Mouse (Mus musculus) intestine, embryonic 16.5 days (tissue): ENCODE measurements around the gene Dnajb4. TPM values are rescaled to one million over a fixed set of nuclear protein-coding genes. Genes with fewer than 3 reads are reported as not detected.
A peak's percentile ranks its signal among the peaks of the same experiment; 100 is the strongest.
"Not testable (repeated sequence)": the region's sequence is repeated elsewhere in the genome, so short reads cannot be mapped to it uniquely, and the experiment has no call there.

ENCODE experiments used
- ATAC-seq: fragments of 200-750 bp; cut with Nextera tagmentation; 2 replicates; pipeline ENCODE4 v1.8.0; 2017; ENCODE audit warnings: moderate TSS enrichment, moderate library complexity
- H3K27ac ChIP-seq: fragments of 300-500 bp; sonication (generic); 2 replicates; pipeline ENCODE4 v1.5.1; 2014; ENCODE audit warnings: mild to moderate bottlenecking, low read length
- H3K27me3 ChIP-seq: fragments of 300-500 bp; sonication (generic); replicated peaks from 2 replicates; pipeline ENCODE4 v1.6.1; 2014; ENCODE audit warnings: low read length, control low read depth, mixed read lengths; ENCODE audit not compliant: control insufficient read depth, insufficient read depth
- H3K36me3 ChIP-seq: fragments of 300-500 bp; sonication (generic); 2 replicates; pipeline ENCODE4 v1.6.1; 2014; ENCODE audit warnings: low read length, control low read depth; ENCODE audit not compliant: control insufficient read depth, insufficient read depth
- H3K4me1 ChIP-seq: fragments of 300-500 bp; sonication (generic); 2 replicates; pipeline ENCODE4 v1.6.1; 2014; ENCODE audit warnings: low read length, control low read depth, mixed read lengths; ENCODE audit not compliant: control insufficient read depth, insufficient read depth
- H3K4me2 ChIP-seq: fragments of 300-500 bp; sonication (generic); 2 replicates; pipeline ENCODE4 v1.6.1; 2014; ENCODE audit warnings: low read depth, low read length, control low read depth
- H3K4me3 ChIP-seq: fragments of 300-500 bp; sonication (generic); 2 replicates; pipeline ENCODE4 v1.5.1; 2014; ENCODE audit warnings: mild to moderate bottlenecking, low read length
- H3K9ac ChIP-seq: fragments of 300-500 bp; sonication (generic); 2 replicates; pipeline ENCODE4 v1.6.1; 2014; ENCODE audit warnings: low read depth, low read length
- H3K9me3 ChIP-seq: fragments of 300-500 bp; sonication (generic); 2 replicates; pipeline ENCODE4 v1.6.1; 2016; ENCODE audit warnings: low read length, control low read depth; ENCODE audit not compliant: control insufficient read depth
- WGBS: fragments of 180-500 bp; shearing (Covaris S2); extraction: QIAGEN DNeasy Blood & Tissue Kit; methylation state at CpG from one replicate; pipeline ENCODE4 v1.1.7; 2014; 5-methylcytosine and 5-hydroxymethylcytosine counted together
- polyA plus RNA-seq: library from polyadenylated mRNA; unstranded; fragments of >200 nt; fragmentation: Nextera tagmentation; extraction: Ambion mirVana; gene quantifications from 2 replicates; pipeline ENCODE4 v1.2.1, GENCODE M21; 2015

Dnajb4 gene
- polyA plus RNA-seq, 1 experiment from 2014 or later: 23.2 TPM

- WGBS: 53% methylated on average over 7 of the region's 7 CpGs
- H3K4me1 ChIP-seq: peaks cover 48% of the 10 kb centered on the region
Measured at GRCm38 (mm10) chr3:152149449-152149848, 60.7 kb downstream of the Dnajb4 start.

DNA sequence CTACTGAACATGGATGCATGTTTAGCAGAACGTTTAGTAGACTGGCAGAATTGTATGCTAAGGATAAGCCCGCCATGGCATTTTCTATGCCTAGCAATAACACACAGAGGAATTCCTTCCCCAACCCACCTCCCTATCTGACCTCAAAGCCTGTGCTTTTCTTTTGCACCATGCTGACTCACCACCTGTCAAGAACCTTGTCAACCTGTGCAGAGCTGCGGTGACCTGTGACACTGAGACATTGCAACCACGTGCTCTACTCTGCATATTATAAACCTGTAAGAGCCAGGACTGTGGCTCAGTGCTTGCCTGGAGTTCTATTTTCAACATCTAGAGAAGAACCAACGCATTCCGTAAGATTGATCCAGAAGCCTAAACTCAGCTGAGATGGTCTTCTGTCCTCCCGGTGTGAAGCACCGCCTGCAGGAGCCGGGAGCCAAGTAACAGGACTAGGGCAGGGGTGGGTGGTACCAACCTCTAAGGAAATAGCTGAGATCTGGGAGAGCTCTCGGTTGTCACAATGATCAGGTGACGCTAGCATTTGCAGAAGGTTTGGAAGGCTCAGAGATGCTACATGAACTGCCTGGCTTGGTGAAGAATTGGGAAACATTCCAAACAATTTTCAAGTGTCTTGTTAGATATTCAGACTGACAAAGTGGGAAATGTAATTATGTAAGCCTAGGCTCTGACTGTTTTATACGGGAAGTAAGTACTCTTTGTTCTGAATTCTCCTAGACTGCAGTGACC lies 62.8 kb downstream of the Dnajb4 start:
- peak; percentile 26; the same call in 1 of the 2 replicates for ATAC-seq

More at GRCm38 (mm10) chr3:152149449-152149848, 60.7 kb downstream of the Dnajb4 start:
- Histone ChIP-seq H3K9ac (no peak overlapping the region; the same call in 1 of the 2 replicates), H3K4me2 (peak overlapping the region; percentile 27), H3K27ac (peak overlapping the region; percentile 46), H3K27me3 (no peaks in the 10 kb centered on the region), H3K36me3 (no peaks in the 10 kb centered on the region), H3K4me3 (no peak overlapping the region), H3K9me3 (no peaks in the 10 kb centered on the region)
- ATAC-seq: no peak

GRCm38 (mm10) chr3:152145186-152145585 lies 64.9 kb downstream of the Dnajb4 start:
- peak; percentile 32; the same call in 1 of the 2 replicates for ATAC-seq
- H3K27me3 ChIP-seq: no peaks in the 10 kb centered on the region

More for the DNA sequence above, 62.8 kb downstream of the Dnajb4 start:
- Histone ChIP-seq H3K4me3 (no peak overlapping the region), H3K4me1 (peaks cover 36% of the 10 kb centered on the region), H3K4me2 (no peak overlapping the region), H3K27me3 (no peaks in the 10 kb centered on the region), H3K27ac (no peak overlapping the region), H3K9me3 (no peaks in the 10 kb centered on the region), H3K9ac (no peak overlapping the region), H3K36me3 (no peaks in the 10 kb centered on the region)
- WGBS: 63% methylated on average over 12 of the region's 12 CpGs

GRCm38 (mm10) chr3:152142989-152143695 lies 67.0 kb downstream of the Dnajb4 start:
- ATAC-seq: 0 out of 2 replicates have a peak, but pooled peaks have one; percentile 43
- Histone ChIP-seq H3K36me3 (no peaks in the 10 kb centered on the region), H3K9ac (no peak overlapping the region), H3K4me2 (no peak overlapping the region), H3K27me3 (no peaks in the 10 kb centered on the region), H3K4me3 (no peak overlapping the region), H3K4me1 (peaks cover 15% of the 10 kb centered on the region), H3K9me3 (no peaks in the 10 kb centered on the region), H3K27ac (no peak overlapping the region)
- whole genome bisulfite sequencing: 46% methylated on average over 6 of the region's 6 CpGs

More at GRCm38 (mm10) chr3:152145186-152145585, 64.9 kb downstream of the Dnajb4 start:
- 59% methylated on average over 2 of the region's 2 CpGs for WGBS
- H3K9me3 ChIP-seq: no peaks in the 10 kb centered on the region
- peaks cover 25% of the 10 kb centered on the region for H3K4me1 ChIP-seq
- no peak overlapping the region for H3K4me3 ChIP-seq
- no peaks in the 10 kb centered on the region for H3K36me3 ChIP-seq
- H3K9ac ChIP-seq: no peak overlapping the region
- H3K4me2 ChIP-seq: no peak overlapping the region
- H3K27ac ChIP-seq: peak overlapping the region; percentile 14; the same call in 1 of the 2 replicates

DNA sequence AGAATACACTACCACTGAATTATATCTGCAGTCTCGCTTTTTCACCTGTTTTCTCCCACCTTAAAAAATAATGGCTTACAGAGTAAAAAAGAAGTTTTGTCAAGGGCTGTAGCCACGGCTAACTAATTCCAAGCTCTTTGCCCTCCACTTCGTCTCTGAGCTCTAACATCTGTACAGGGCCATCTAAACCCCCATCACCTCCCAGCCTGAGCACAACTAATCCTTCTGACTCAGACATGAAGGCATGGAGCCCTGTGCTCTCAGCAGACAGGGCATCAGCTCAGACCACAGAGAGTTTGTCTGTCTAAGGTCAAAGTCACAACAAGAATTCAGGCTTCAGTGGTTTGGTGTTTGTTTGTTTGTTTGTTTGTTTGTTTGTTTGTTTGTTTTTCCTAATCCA lies 68.0 kb downstream of the Dnajb4 start:
- no peaks in the 10 kb centered on the region for H3K9me3 ChIP-seq
- no peak overlapping the region for H3K4me2 ChIP-seq
- H3K4me1 ChIP-seq: peaks cover 7% of the 10 kb centered on the region
- no peak overlapping the region for H3K9ac ChIP-seq
- no peaks in the 10 kb centered on the region for H3K27me3 ChIP-seq
- no peak overlapping the region for H3K27ac ChIP-seq
- H3K4me3 ChIP-seq: no peak overlapping the region
- no peak for ATAC-seq
- 73% methylated on average over 3 of the region's 3 CpGs for WGBS
- no peaks in the 10 kb centered on the region for H3K36me3 ChIP-seq

- H3K4me3 ChIP-seq, H3K9me3 ChIP-seq, H3K27me3 ChIP-seq, ATAC-seq, H3K27ac ChIP-seq, H3K9ac ChIP-seq, H3K36me3 ChIP-seq, H3K4me2 ChIP-seq, H3K4me1 ChIP-seq: not testable (repeated sequence)
- WGBS: 91% methylated on average over 3 of the region's 3 CpGs
Measured at GRCm38 (mm10) chr3:152139308-152139707, 70.8 kb downstream of the Dnajb4 start.

DNA sequence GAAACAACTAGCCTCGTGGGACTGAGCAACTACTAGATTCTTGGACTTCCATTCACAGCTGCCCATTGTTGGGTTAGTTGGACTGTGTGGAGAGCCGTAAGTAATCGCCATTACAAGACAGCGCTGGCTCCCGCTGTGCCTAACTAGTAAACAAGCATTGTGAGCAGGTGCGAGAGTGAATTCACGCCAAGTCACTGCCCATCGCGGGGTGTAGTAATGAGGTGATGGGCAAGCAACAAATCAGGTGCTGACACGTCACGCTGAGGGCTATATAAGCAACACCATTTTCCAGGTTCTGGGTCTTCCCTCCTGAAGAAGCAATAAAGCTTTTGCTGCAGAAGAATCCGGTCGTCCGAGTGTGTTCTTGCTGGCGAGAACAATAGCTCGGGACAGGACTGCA lies 74.0 kb downstream of the Dnajb4 start:
- WGBS: 90% methylated on average over 16 of the region's 16 CpGs
- H3K27me3 ChIP-seq, H3K4me2 ChIP-seq, H3K4me1 ChIP-seq, H3K9me3 ChIP-seq, ATAC-seq, H3K9ac ChIP-seq, H3K27ac ChIP-seq, H3K36me3 ChIP-seq, H3K4me3 ChIP-seq: not testable (repeated sequence)

DNA sequence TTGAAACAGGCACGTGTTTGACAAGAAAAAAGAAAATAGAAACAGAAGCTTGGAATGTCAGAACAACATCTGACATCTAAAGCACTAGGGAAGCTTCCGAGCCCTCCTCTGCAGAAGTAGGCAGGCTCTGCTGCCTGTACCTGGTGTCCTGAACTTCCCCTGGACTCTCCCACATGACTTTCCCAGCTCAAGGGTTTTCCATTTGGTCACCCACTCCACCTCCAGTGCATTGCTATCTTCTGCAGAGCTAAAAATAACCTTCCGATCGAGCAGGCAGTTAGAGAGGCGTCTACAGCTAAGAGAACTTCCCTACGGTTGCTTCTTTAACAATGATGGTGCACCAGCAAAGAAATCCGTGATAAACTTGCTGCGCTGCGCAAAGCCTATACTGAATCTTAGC lies 76.5 kb downstream of the Dnajb4 start:
- Histone ChIP-seq H3K27me3 (no peaks in the 10 kb centered on the region), H3K36me3 (no peaks in the 10 kb centered on the region), H3K4me1 (0 out of 2 replicates have a peak, but pooled peaks cover 2% of the 10 kb centered on the region), H3K27ac (no peak overlapping the region), H3K9ac (no peak overlapping the region), H3K9me3 (no peaks in the 10 kb centered on the region), H3K4me3 (no peak overlapping the region), H3K4me2 (no peak overlapping the region)
- 67% methylated on average over 9 of the region's 9 CpGs for WGBS
- no peak for ATAC-seq

GRCm38 (mm10) chr3:152130963-152131362 lies 79.1 kb downstream of the Dnajb4 start:
- no peak overlapping the region for H3K27ac ChIP-seq
- WGBS: 65% methylated on average over 4 of the region's 4 CpGs
- no peak overlapping the region for H3K4me2 ChIP-seq
- ATAC-seq: peak; percentile 85
- no peaks in the 10 kb centered on the region for H3K27me3 ChIP-seq
- no peak overlapping the region for H3K4me3 ChIP-seq
- 0 out of 2 replicates have a peak, but pooled peaks cover 2% of the 10 kb centered on the region for H3K4me1 ChIP-seq
- no peak overlapping the region for H3K9ac ChIP-seq
- H3K9me3 ChIP-seq: no peaks in the 10 kb centered on the region
- H3K36me3 ChIP-seq: peaks cover 4% of the 10 kb centered on the region; the same call in 1 of the 2 replicates
